8 mouse cellular contexts compared by ENCODE assay signal in the genomic region with DNA sequence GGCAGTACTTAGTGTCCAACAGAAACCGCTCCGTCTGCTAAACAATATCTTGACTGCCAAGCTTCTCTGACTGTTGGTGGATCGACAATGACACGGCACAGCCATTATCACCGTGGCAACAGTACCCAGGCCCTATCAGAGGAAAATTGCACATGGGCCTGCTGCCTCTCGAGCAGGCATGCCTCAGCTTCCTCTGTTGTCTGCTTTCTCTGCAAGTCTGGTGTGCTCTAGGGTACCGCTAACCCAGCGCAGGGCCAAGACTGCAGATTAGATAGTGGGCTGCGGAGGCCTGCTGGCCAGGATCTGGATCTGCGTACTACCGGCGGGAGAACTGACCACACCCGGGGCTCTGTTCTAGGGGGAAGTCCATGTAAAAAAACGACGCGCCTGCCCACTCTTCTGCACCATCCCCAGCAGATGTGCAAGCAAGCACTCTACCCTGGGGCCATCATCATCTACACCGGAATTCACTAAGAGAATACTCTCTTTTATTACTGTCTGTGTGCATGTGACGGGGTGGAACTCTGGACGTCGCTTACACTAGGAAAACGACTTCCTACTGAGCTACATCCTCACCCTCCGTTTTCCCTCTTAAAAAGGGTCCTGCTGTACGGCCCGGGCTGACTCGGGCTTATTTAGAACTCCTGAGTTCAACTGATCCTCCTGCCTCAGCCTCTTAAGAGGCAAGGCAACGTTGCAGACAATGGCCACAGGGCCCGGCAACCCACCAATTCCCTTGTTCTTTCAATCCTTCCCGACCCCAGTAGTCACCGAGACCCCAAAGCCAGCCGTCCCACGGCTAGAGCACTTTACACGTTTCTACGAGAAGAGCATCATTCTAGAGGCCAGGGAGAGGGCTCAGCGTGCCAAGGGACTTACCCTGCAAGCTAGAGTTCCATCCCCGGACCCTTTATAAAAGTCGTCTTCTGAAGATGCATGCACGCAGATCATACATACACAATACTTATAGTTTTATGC. TPM values are rescaled to one million over a fixed set of nuclear protein-coding genes. Genes with fewer than 3 reads are reported as not detected.
DNase-seq lines count a peak whose midpoint lies in the region; ATAC-seq and TF ChIP-seq lines count a peak whose summit lies in the region.

No protein-coding gene starts in this region.

- no peaks in the 10 kb centered on the region for H3K9me3 ChIP-seq in heart, embryonic 15.5 days (replicated peaks)
- no peaks in the 10 kb centered on the region for H3K9me3 ChIP-seq in ES-E14 (ENCODE audit: control insufficient read depth, insufficient read depth, low read depth, low read length)
- H3K9me3 ChIP-seq in limb, embryonic 12.5 days: no peaks in the 10 kb centered on the region
- H3K9me3 ChIP-seq in neural tube, embryonic 12.5 days: no peaks in the 10 kb centered on the region

- peaks cover 13% of the 10 kb centered on the region for H3K36me3 ChIP-seq in heart, embryonic 15.5 days
- H3K36me3 ChIP-seq in ES-E14 (ENCODE audit: control insufficient read depth, insufficient read depth, low read length, poor library complexity, severe bottlenecking): peaks cover 16% of the 10 kb centered on the region; the same call in 1 of the 2 replicates
- H3K36me3 ChIP-seq in limb, embryonic 12.5 days: peaks cover 24% of the 10 kb centered on the region
- H3K36me3 ChIP-seq in neural tube, embryonic 12.5 days: peaks cover 15% of the 10 kb centered on the region

- peak overlapping the region; percentile 78 for H3K9ac ChIP-seq in heart, embryonic 15.5 days
- peak overlapping the region; percentile 75 for H3K9ac ChIP-seq in ES-E14 (ENCODE audit: insufficient read depth, low read depth, low read length, poor library complexity, severe bottlenecking)
- peak overlapping the region; percentile 75 for H3K9ac ChIP-seq in limb, embryonic 12.5 days (replicated peaks)
- H3K9ac ChIP-seq in neural tube, embryonic 12.5 days: peak overlapping the region; percentile 86

- WGBS in heart, embryonic 15.5 days: 4% methylated on average over 37 of the region's 37 CpGs
- 9% methylated on average over 37 of the region's 37 CpGs for WGBS in limb, embryonic 12.5 days
- 8% methylated on average over 37 of the region's 37 CpGs for WGBS in neural tube, embryonic 12.5 days

- H3K27ac ChIP-seq in heart, embryonic 15.5 days: peak overlapping the region; percentile 50
- H3K27ac ChIP-seq in ES-E14 (ENCODE audit: insufficient read depth, low read depth, low read length, poor library complexity, severe bottlenecking): no peak overlapping the region; the same call in 1 of the 2 replicates
- peak overlapping the region; percentile 16 for H3K27ac ChIP-seq in embryonic fibroblast, embryonic 13.5 days (ENCODE audit: insufficient read depth, low read length)
- peak overlapping the region; percentile 45 for H3K27ac ChIP-seq in limb, embryonic 12.5 days
- H3K27ac ChIP-seq in neural tube, embryonic 12.5 days: no peak overlapping the region

- no peak for ATAC-seq in heart, embryonic 15.5 days (replicated peaks; ENCODE audit: insufficient number of reproducible peaks, insufficient read depth, low FRiP score, low read depth)
- no peak for ATAC-seq in limb, embryonic 12.5 days (ENCODE audit: insufficient number of reproducible peaks, insufficient read depth, low FRiP score, low TSS enrichment, low read depth)
- no peak for ATAC-seq in neural tube, embryonic 12.5 days (ENCODE audit: low FRiP score, low read depth)

- TF ChIP-seq POLR2A in embryonic fibroblast, embryonic 13.5 days (IDR thresholded peaks at IDR 0.05; ENCODE audit: low read depth, low read length): 0 out of 2 replicates have a peak, but pooled peaks have one; percentile 3

- H3K27me3 ChIP-seq in heart, embryonic 15.5 days: no peaks in the 10 kb centered on the region
- no peaks in the 10 kb centered on the region for H3K27me3 ChIP-seq in limb, embryonic 12.5 days
- H3K27me3 ChIP-seq in neural tube, embryonic 12.5 days (replicated peaks): no peaks in the 10 kb centered on the region

- in situ Hi-C loops in ES-E14 (cut with MboI; ENCODE audit: low sequenced_read_pairs in 2 of 2, unreplicated experiment in 2 of 2): no loop called here

- H3K4me3 ChIP-seq in heart, embryonic 15.5 days: peak overlapping the region; percentile 87
- peak overlapping the region; percentile 78 to 98 for H3K4me3 ChIP-seq in ES-E14 (ENCODE audit: insufficient read depth in 1 of 2, low read depth in 1 of 2, low read length in 2 of 2, poor library complexity in 1 of 2, severe bottlenecking in 1 of 2)
- H3K4me3 ChIP-seq in embryonic fibroblast, embryonic 13.5 days (ENCODE audit: insufficient read depth, low read length): peak overlapping the region; percentile 95
- H3K4me3 ChIP-seq in limb, embryonic 12.5 days (replicated peaks): peak overlapping the region; percentile 84
- peak overlapping the region; percentile 65 for H3K4me3 ChIP-seq in neural tube, embryonic 12.5 days

- H3K4me2 ChIP-seq in heart, embryonic 15.5 days: peak overlapping the region; percentile 94
- H3K4me2 ChIP-seq in limb, embryonic 12.5 days: peak overlapping the region; percentile 93
- H3K4me2 ChIP-seq in neural tube, embryonic 12.5 days (replicated peaks): peak overlapping the region; percentile 94

- DNase-seq in heart, adult 9 months (ENCODE audit: low spot score in 2 of 2): no peak
- DNase-seq in ES-E14 (ENCODE audit: low read depth, low spot score): no peak
- no peak for DNase-seq in frontal cortex, postnatal 14 days (ENCODE audit: low spot score in 2 of 2)
- DNase-seq in adrenal gland, adult (ENCODE audit: inconsistent age in 2 of 2, low spot score in 1 of 2): no peak

- peaks cover 35% of the 10 kb centered on the region for H3K4me1 ChIP-seq in heart, embryonic 15.5 days (replicated peaks)
- H3K4me1 ChIP-seq in ES-E14 (ENCODE audit: control insufficient read depth in 2 of 2, insufficient read depth in 2 of 2, low read length in 2 of 2, poor library complexity in 1 of 2): peaks cover 0 to 9% of the 10 kb centered on the region in 2 experiments; a peak in 1 of 4 replicates
- peaks cover 3% of the 10 kb centered on the region; the same call in 1 of the 2 replicates for H3K4me1 ChIP-seq in embryonic fibroblast, embryonic 13.5 days (ENCODE audit: control insufficient read depth, insufficient read depth, low read length)
- H3K4me1 ChIP-seq in limb, embryonic 12.5 days (replicated peaks): peaks cover 39% of the 10 kb centered on the region
- peaks cover 30% of the 10 kb centered on the region for H3K4me1 ChIP-seq in neural tube, embryonic 12.5 days

- TF ChIP-seq CTCF in embryonic fibroblast, embryonic 13.5 days (IDR thresholded peaks at IDR 0.05; ENCODE audit: borderline replicate concordance, insufficient read depth, low read length): no peak

TF ChIP-seq in ES-E14, 5 proteins besides CTCF, POLR2A, EP300 and RAD21:
- TF ChIP-seq CHD2 (IDR thresholded peaks at IDR 0.05; ENCODE audit: low read depth, low read length) (no peak), MAFK (IDR thresholded peaks at IDR 0.05; ENCODE audit: insufficient read depth, low read depth, low read length) (no peak), ZC3H11A (IDR thresholded peaks at IDR 0.05; ENCODE audit: borderline replicate concordance, low read depth, low read length) (no peak), HCFC1 (IDR thresholded peaks at IDR 0.05; ENCODE audit: borderline replicate concordance, insufficient read depth, low read length) (no peak), ZNF384 (IDR thresholded peaks at IDR 0.05; ENCODE audit: low read depth, low read length) (no peak)

RNA-seq across cellular contexts. Expression of gene Glrx5, which starts 1.1 kb away (rescaled TPM):
- 155 and 163 TPM in 2 replicates for polyA plus RNA-seq in heart, embryonic 15.5 days (2015; fragmentation: Nextera tagmentation; extraction: Ambion mirVana)
- total RNA-seq in ES-E14 (2012; rRNA removed): 34.2 and 39.4 TPM in 2 replicates
- 37.6 and 45.1 TPM in 2 replicates for polyA plus RNA-seq in embryonic fibroblast, embryonic 13.5 days (2011; ENCODE audit: insufficient read length, low read depth, missing spikeins)
- 171 and 180 TPM in 2 replicates for polyA plus RNA-seq in limb, embryonic 12.5 days (2016; fragmentation: Nextera tagmentation; extraction: Ambion mirVana)
- 184 and 189 TPM in 2 replicates for polyA plus RNA-seq in neural tube, embryonic 12.5 days (2016; fragmentation: Nextera tagmentation; extraction: Ambion mirVana)

RNA-seq across cellular contexts. Expression of gene Syne3, which starts 21.8 kb away (rescaled TPM):
- polyA plus RNA-seq in heart, embryonic 15.5 days (2015; fragmentation: Nextera tagmentation; extraction: Ambion mirVana): 1.6 and 2.0 TPM in 2 replicates
- total RNA-seq in ES-E14 (2012; rRNA removed): 1.5 and 2.4 TPM in 2 replicates
- 13.6 and 15.9 TPM in 2 replicates for polyA plus RNA-seq in embryonic fibroblast, embryonic 13.5 days (2011; ENCODE audit: insufficient read length, low read depth, missing spikeins)
- 0.54 and 0.61 TPM in 2 replicates for polyA plus RNA-seq in limb, embryonic 12.5 days (2016; fragmentation: Nextera tagmentation; extraction: Ambion mirVana)
- polyA plus RNA-seq in neural tube, embryonic 12.5 days (2016; fragmentation: Nextera tagmentation; extraction: Ambion mirVana): 0.06 and 0.17 TPM in 2 replicates

Comparison
In these comparisons a context has a peak if more than half of its experiments do, and no peak if none do; other contexts are left out.
1. H3K27ac ChIP-seq: peak in heart, embryonic 15.5 days (single experiment), embryonic fibroblast, embryonic 13.5 days (single experiment) and limb, embryonic 12.5 days (single experiment); none in ES-E14 (single experiment) and neural tube, embryonic 12.5 days (single experiment).
2. Peak in every context shown above with its lines, with median percentiles within 50 percentile points of each other: H3K4me2 ChIP-seq, H3K4me3 ChIP-seq and H3K9ac ChIP-seq.